Mouse (Mus musculus) right cerebral cortex, postnatal 10 days (tissue): ENCODE measurements around the gene Pkdcc.

Experiments used
- DNase-seq, 2 experiments: peaks; one replicate each; pipeline ENCODE4 v3.0.0; 2021; ENCODE audit warnings: low spot score in 2 of 2

The Pkdcc gene

GRCm38 (mm10) chr17:83245460-83245859 lies 30.4 kb downstream of the Pkdcc start:
- no peak for DNase-seq

DNA sequence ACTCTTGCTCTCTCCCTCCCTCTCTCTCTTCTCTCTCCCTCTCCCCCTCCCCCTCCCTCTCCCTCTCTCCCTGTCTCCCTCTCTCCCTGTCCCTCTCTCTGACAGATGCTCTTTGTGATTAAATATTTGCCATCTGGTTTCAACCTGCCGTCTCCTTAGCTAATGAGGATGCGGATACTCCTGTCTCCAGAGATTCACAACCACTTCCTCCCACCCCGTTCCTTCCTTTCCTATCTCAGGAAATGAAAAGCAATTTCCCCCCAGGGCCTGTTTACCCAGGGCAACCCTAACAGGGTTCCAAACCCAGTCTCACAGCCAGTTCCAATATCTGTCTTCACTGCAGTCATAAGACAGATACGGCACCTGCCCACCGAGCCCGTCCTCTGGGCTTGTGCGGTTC lies 31.0 kb downstream of the Pkdcc start:
- no peak for DNase-seq

- no peak for DNase-seq
Measured at GRCm38 (mm10) chr17:83247176-83247575, 32.1 kb downstream of the Pkdcc start.

DNA sequence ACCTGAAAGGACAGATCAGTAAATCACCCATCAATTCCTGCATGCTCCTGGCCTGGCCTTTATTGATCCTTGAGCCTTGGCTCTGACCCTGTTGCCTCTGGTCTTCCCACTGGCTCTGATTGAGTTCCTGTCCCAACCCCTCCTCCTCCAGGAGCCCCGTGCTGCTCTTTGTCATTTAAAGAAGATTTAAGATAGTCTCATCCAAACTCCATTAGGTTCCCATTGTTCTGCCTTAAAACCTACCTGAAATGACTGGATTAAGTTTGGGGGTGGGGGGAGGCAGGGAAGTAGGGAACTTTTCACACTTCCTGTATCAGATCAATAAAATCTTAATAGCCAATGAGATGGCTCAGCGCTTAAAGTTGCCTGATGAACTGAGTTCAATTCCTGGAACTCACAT lies 33.4 kb downstream of the Pkdcc start:
- no peak for DNase-seq

- DNase-seq: no peak
Measured at GRCm38 (mm10) chr17:83250903-83251526, 35.9 kb downstream of the Pkdcc start.

DNA sequence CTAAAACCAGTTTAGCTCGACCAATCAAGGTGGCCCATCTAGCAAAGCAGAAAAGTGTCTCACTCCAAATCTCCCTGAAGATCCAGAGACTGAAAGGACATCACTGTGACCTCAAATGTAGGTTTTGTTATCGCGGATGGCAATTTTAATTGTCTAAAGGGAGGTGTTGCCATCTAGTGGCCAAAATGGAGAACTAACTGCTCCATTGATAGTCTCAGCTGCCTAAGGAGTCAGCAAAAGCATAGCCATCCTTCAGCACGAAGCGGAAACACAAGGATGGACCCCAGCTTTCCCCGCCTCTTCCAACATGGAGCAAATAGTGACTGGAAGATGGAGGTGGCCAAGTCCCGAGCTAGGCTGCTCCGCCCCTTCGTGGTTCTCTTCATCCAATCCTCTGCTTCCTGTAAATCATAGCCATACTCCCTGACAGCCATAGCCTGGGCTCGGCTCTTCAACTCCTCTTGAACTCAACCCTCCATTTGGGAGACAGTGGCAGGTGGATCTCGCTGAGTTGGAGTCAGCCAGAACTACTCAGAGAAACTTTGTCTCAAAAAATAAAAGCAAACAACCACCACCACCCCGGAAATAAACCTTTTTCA lies 38.1 kb downstream of the Pkdcc start:
- peak in 1 of 2 experiments; percentile 56 for DNase-seq

DNA sequence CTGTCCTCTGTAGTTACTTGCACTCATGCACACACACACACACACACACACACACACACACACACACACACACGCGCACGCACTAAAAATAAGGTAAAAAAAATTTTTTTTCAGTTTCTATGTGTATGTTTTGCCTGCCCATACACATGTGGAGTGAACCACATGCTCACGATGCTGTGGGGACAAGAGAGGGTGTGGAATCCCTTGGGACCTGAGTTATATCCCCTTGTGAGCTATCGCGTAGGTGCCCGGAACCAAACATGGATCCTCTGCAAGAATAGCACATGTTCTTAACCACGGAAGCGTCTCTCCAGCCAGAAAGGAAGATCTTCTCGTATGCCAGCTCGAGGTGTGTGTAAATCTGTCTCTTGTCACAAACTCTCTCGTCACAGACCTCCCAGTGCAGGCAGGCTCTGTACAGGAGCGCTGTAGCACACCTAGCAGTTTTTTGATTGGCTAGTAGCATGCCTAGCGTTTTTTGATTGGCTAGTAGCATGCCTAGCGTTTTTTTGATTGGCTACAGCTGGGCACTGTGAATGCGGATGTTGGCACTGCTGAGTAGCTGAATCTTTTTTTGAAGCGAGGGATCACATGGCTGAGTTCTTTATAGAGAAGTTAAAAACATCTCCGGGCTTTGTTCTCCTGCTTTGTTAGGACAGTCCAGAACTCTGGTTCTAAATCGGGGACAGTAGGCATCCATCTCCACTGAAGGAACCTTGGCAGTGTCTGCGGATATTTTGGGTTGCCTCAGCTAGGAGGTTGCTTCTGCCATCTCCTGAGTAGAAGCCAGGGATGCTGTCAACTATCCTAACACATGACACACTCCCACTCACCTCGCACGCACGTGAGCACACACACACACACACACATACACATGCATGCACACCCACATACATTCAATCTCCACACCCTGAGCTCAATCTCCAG lies 52.4 kb downstream of the Pkdcc start:
- peak; percentile 89 to 96 for DNase-seq

GRCm38 (mm10) chr17:83271509-83271908 lies 56.4 kb downstream of the Pkdcc start:
- DNase-seq: peak; percentile 84 to 92

DNA sequence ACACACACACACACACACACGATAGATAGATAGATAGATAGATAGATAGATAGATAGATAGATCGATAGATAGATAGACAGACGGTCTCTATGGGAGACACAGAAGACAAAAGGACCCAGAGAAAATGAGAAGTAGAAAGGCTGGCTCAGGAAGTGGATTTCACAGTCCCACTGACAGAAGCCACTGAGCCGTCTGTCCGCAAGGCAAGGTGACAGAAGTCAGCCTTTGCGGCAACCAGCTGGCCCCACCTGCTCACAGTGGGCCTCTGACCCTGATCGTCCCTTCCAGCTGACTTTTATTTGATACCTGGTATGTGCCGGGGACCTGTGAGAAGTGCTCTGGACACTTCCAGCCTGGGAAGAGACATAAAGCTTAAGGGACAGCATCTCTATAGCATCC lies 57.5 kb downstream of the Pkdcc start:
- no peak for DNase-seq

DNA sequence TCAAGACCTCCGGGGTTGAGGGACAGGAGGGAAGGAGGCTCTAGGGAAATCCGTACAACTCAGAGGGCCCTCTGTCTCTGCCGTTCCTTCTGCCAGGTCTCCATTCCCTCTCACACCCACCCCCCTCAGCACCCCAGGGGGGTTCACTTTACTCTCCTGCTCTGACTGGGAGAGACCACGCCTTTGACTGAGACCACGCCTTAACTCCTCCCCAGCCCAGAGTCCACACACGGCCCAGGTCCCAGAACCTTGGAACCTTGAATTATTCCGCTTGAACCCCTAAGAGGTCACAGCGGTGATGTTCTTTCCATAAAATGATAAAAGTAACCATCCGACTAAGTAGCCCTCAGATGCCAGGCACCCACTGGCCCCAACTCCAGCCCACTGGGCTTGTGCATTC lies 58.5 kb downstream of the Pkdcc start:
- DNase-seq: no peak

DNA sequence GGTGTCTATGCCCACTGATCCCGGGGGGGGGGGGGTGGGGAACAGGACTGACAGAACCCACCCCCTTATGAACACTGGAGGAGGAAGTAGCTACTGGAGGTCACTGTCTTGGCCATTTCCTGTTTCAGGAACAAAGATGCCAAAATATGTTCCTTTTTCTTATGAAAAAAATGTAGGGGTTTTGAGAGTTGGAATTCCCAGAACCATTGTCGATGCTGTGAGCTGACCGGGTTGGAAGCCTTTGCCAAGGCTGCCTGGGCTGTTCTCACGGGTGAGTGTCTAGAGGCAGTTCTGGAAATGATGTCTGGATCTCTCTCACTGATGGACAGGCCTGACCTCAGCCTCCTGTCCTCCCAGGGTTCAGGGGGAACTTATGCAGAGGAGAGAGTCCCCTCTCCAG lies 59.0 kb downstream of the Pkdcc start:
- no peak for DNase-seq
